Mouse (Mus musculus) spleen, adult 2 months (tissue): ENCODE measurements around the gene Emc7. TPM values are rescaled to one million over a fixed set of nuclear protein-coding genes. Genes with fewer than 3 reads are reported as not detected.
"Not testable (repeated sequence)": the region's sequence is repeated elsewhere in the genome, so short reads cannot be mapped to it uniquely, and the experiment has no call there.

Experiments used
- DNase-seq, 2 experiments: peaks; one replicate each; pipeline versions ENCODE4 v3.0.0 to v3.0.0-alpha.2; 2012 to 2021; ENCODE audit warnings: low spot score in 2 of 2, low read depth in 1 of 2
- H3K27ac ChIP-seq: fragments of 200-500 bp; 2 replicates; pipeline ENCODE4 v1.5.1; 2012; ENCODE audit warnings: low read length, inconsistent platforms; ENCODE audit not compliant: insufficient read depth
- H3K27me3 ChIP-seq: fragments of 200-500 bp; 2 replicates; pipeline ENCODE4 v1.6.1; 2012; ENCODE audit warnings: mild to moderate bottlenecking, moderate library complexity, low read length, inconsistent platforms; ENCODE audit not compliant: control insufficient read depth, insufficient read depth
- H3K36me3 ChIP-seq: fragments of 200-500 bp; 2 replicates; pipeline ENCODE4 v1.6.1; 2012; ENCODE audit warnings: mild to moderate bottlenecking, low read length, inconsistent platforms; ENCODE audit not compliant: control insufficient read depth, insufficient read depth
- H3K4me1 ChIP-seq: fragments of 200-500 bp; 2 replicates; pipeline ENCODE4 v1.6.1; 2011; ENCODE audit warnings: inconsistent platforms; ENCODE audit not compliant: control insufficient read depth, insufficient read depth, insufficient read length
- H3K4me3 ChIP-seq: fragments of 200-500 bp; 2 replicates; pipeline ENCODE4 v1.5.1; 2011; ENCODE audit warnings: mild to moderate bottlenecking, inconsistent platforms; ENCODE audit not compliant: insufficient read depth, insufficient read length; ENCODE audit errors: extremely low read depth
- CTCF ChIP-seq: fragments of 200-500 bp; IDR thresholded peaks from 2 replicates; pipeline ENCODE4 v1.5.1; 2011; ENCODE audit warnings: mild to moderate bottlenecking, inconsistent platforms; ENCODE audit not compliant: insufficient read depth, insufficient read length, insufficient replicate concordance; ENCODE audit errors: extremely low read depth
- POLR2A ChIP-seq: fragments of 200-500 bp; IDR thresholded peaks from 2 replicates; pipeline ENCODE4 v1.6.1; 2011; ENCODE audit warnings: low read depth, low read length, inconsistent platforms
- WGBS: fragments of 180-500 bp; shearing (Covaris S2); methylation state at CpG from one replicate; pipeline ENCODE4 v1.1.7; 2018; 5-methylcytosine and 5-hydroxymethylcytosine counted together
- polyA plus RNA-seq: library from polyadenylated mRNA; depleted of rRNA; stranded (reverse); fragments of >200 nt; gene quantifications from 2 replicates; pipeline ENCODE4 v1.2.3, GENCODE M21; 2012; rRNA removed

Gene Emc7
- 2.5 and 2.9 TPM in 2 replicates for polyA plus RNA-seq

- Histone ChIP-seq H3K4me3 (peak within 1 kb of the TSS; percentile 78), H3K27me3 (no peaks in the 10 kb centered on the region), H3K27ac (peak within 1 kb of the TSS; percentile 74), H3K4me1 (no peaks in the 10 kb centered on the region), H3K36me3 (peaks cover 2% of the 10 kb centered on the region; the same call in 1 of the 2 replicates)
- TF ChIP-seq CTCF (no peak), POLR2A (peak; percentile 49)
- peak; percentile 85 to 99 for DNase-seq
- under 1% methylated on average over 49 of the region's 49 CpGs for WGBS
Observed at GRCm38 (mm10) chr2:112454862-112455564, at the start of gene Emc7. Emc7 (plus strand) TSS chr2:112454997.

GRCm38 (mm10) chr2:112407030-112407429 lies 47.8 kb upstream of the Emc7 start:
- Histone ChIP-seq H3K4me3 (no peak overlapping the region), H3K36me3 (peaks cover 13% of the 10 kb centered on the region), H3K27me3 (no peaks in the 10 kb centered on the region), H3K4me1 (no peaks in the 10 kb centered on the region), H3K27ac (no peak overlapping the region)
- DNase-seq = no peak
- WGBS = 96% methylated on average over 3 of the region's 3 CpGs
- TF ChIP-seq CTCF (no peak), POLR2A (no peak)

GRCm38 (mm10) chr2:112425308-112425707 lies 29.5 kb upstream of the Emc7 start:
- no peaks in the 10 kb centered on the region for H3K36me3 ChIP-seq
- TF ChIP-seq POLR2A = no peak
- no peak for TF ChIP-seq CTCF
- WGBS = 83% methylated on average over 3 of the region's 3 CpGs

GRCm38 (mm10) chr2:112428534-112428933 lies 26.3 kb upstream of the Emc7 start:
- H3K27me3 ChIP-seq, H3K4me1 ChIP-seq, H3K27ac ChIP-seq, H3K4me3 ChIP-seq, DNase-seq, H3K36me3 ChIP-seq: not testable (repeated sequence)
- WGBS = 89% methylated on average over 3 of the region's 3 CpGs

More at GRCm38 (mm10) chr2:112425308-112425707, 29.5 kb upstream of the Emc7 start:
- DNase-seq = no peak
- Histone ChIP-seq H3K4me3 (no peak overlapping the region), H3K27me3 (no peaks in the 10 kb centered on the region), H3K27ac (no peak overlapping the region), H3K4me1 (no peaks in the 10 kb centered on the region)

- no peaks in the 10 kb centered on the region for H3K4me1 ChIP-seq
- no peak overlapping the region for H3K4me3 ChIP-seq
- no peak for DNase-seq
- no peak for TF ChIP-seq CTCF
- no peak overlapping the region for H3K27ac ChIP-seq
- H3K36me3 ChIP-seq = no peaks in the 10 kb centered on the region
- no peaks in the 10 kb centered on the region for H3K27me3 ChIP-seq
- 88% methylated on average over 4 of the region's 4 CpGs for WGBS
Observed at GRCm38 (mm10) chr2:112429665-112430064, 25.1 kb upstream of the Emc7 start.

GRCm38 (mm10) chr2:112430403-112430802 lies 24.4 kb upstream of the Emc7 start:
- H3K4me3 ChIP-seq = no peak overlapping the region
- H3K4me1 ChIP-seq = no peaks in the 10 kb centered on the region
- WGBS = 51% methylated on average over 5 of the region's 5 CpGs
- TF ChIP-seq CTCF = no peak
- TF ChIP-seq POLR2A = no peak
- H3K36me3 ChIP-seq = no peaks in the 10 kb centered on the region
- no peaks in the 10 kb centered on the region for H3K27me3 ChIP-seq
- DNase-seq = no peak
- no peak overlapping the region for H3K27ac ChIP-seq

GRCm38 (mm10) chr2:112432523-112432922 lies 22.3 kb upstream of the Emc7 start:
- Histone ChIP-seq H3K4me1 (peaks cover 2% of the 10 kb centered on the region; the same call in 1 of the 2 replicates), H3K27me3 (no peaks in the 10 kb centered on the region), H3K27ac (no peak overlapping the region), H3K36me3 (no peaks in the 10 kb centered on the region), H3K4me3 (no peak overlapping the region)
- DNase-seq = no peak
- TF ChIP-seq POLR2A = no peak
- no peak for TF ChIP-seq CTCF
- 86% methylated on average over 2 of the region's 2 CpGs for WGBS
